Mouse (Mus musculus) liver, embryonic 14.5 days (tissue): Measurements from ENCODE around the gene Corin.

Experiments used
- CTCF ChIP-seq: IDR thresholded peaks from 2 replicates; pipeline ENCODE4 v1.5.1; 2016; ENCODE audit warnings: antibody characterized with exemption, low read depth, control low read depth
- EP300 ChIP-seq: IDR thresholded peaks from 2 replicates; pipeline ENCODE4 v1.6.1; 2016; ENCODE audit warnings: antibody characterized with exemption, low read depth

GRCm38 (mm10) chr5:72464932-72465331 lies 39.3 kb downstream of the Corin start:
- no peak for TF ChIP-seq CTCF
- no peak for TF ChIP-seq EP300
